Mouse (Mus musculus) C2C12 (cell line): ENCODE measurements around the gene Meis2. TPM values are rescaled to one million over a fixed set of nuclear protein-coding genes. Genes with fewer than 3 reads are reported as not detected.

Experiments
- H3K27me3 ChIP-seq: one replicate; pipeline ENCODE4 v1.6.1; 2011; ENCODE audit not compliant: control insufficient read depth, insufficient read depth, insufficient read length
- H3K36me3 ChIP-seq: one replicate; pipeline ENCODE4 v1.6.1; 2011; ENCODE audit not compliant: control insufficient read depth, insufficient read depth
- H3K4me3 ChIP-seq: one replicate; pipeline ENCODE4 v1.5.1; 2011; ENCODE audit warnings: mild to moderate bottlenecking, control low read depth; ENCODE audit not compliant: poor library complexity, insufficient read depth, severe bottlenecking
- H3K79me2 ChIP-seq: one replicate; pipeline ENCODE4 v1.6.1; 2011; ENCODE audit not compliant: control insufficient read depth, insufficient read depth
- H3K79me3 ChIP-seq: one replicate; pipeline ENCODE4 v1.6.1; 2011; ENCODE audit warnings: low read depth, control low read depth
- H3ac ChIP-seq: one replicate; pipeline ENCODE3; 2011; ENCODE audit warnings: low read depth; ENCODE audit not compliant: control insufficient read depth, insufficient read length
- CEBPB ChIP-seq: IDR thresholded peaks from one replicate; pipeline ENCODE4 v1.6.1; 2011; ENCODE audit warnings: low read depth, mild to moderate bottlenecking, control low read depth, moderate library complexity
- CTCF ChIP-seq: IDR thresholded peaks from one replicate; pipeline ENCODE4 v1.5.1; 2011; ENCODE audit not compliant: control insufficient read depth, insufficient read depth, insufficient read length
- FOSL1 ChIP-seq: IDR thresholded peaks from one replicate; pipeline ENCODE4 v1.8.0; 2011; ENCODE audit warnings: mild to moderate bottlenecking, low read length; ENCODE audit not compliant: poor library complexity, insufficient read depth, severe bottlenecking
- MAX ChIP-seq: IDR thresholded peaks from one replicate; pipeline ENCODE4 v1.6.1; 2011; ENCODE audit warnings: mild to moderate bottlenecking, control low read depth
- MYOD1 ChIP-seq: IDR thresholded peaks from one replicate; pipeline ENCODE4 v1.6.1; 2011; ENCODE audit warnings: low read depth; ENCODE audit not compliant: control insufficient read depth, insufficient read length
- MYOG ChIP-seq: IDR thresholded peaks from one replicate; pipeline ENCODE4 v1.6.1; 2011; ENCODE audit not compliant: control insufficient read depth, insufficient read length; ENCODE audit errors: extremely low read depth
- USF1 ChIP-seq: IDR thresholded peaks from one replicate; pipeline ENCODE4 v1.6.1; 2011; ENCODE audit warnings: low read depth, mild to moderate bottlenecking, control low read depth, moderate library complexity
- polyA plus RNA-seq: library from polyadenylated mRNA; unstranded; fragments of >200 nt; fragmentation: generic; extraction: Trizol; gene quantifications from one replicate; pipeline ENCODE4 v1.2.1, GENCODE M21; 2012; ENCODE audit warnings: missing spikeins

The Meis2 gene
- polyA plus RNA-seq, 1 experiment = 16.3 TPM

DNA sequence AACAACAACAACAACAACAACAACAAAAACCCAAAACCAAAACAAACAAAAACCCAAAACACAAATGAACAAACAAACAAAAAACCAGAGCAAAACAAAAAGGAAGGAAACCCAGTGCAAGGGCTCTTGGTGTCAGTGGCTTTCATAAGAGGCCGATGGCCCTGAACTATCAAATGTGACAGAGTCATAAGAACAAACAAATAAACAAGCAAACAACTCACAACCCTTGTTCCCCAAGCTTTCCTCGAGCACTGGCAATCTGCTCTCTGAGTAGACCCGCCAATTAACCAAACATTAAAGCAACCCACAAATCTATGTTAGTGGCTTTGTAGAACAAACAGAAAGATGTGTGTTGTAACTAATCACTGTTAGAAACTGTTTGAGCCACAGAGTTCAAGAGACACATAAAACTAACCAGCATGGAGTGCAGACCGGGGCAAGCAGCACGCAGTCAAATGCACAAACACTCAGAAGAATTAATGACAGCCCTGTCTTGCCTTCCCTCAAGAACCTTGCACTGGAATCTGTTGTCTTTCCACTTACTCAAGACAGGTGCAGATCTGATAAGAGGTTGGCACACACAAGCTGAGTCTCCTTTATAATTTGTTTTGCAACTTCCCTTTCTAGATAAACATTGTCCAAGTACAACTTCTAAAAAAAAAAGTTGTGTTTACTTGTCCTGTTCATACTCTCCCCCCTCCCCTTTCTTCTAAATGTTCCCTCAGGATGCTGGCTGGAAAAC is 177.1 kb downstream of the Meis2 start:
- H3K36me3 ChIP-seq = peaks cover 7% of the 10 kb centered on the region
- no peak overlapping the region for H3K4me3 ChIP-seq
- no peaks in the 10 kb centered on the region for H3K79me3 ChIP-seq
- TF ChIP-seq MYOD1 (no peak), FOSL1 (no peak), CTCF (no peak), MAX (no peak), CEBPB (no peak), MYOG (no peak), USF1 (no peak)
- no peaks in the 10 kb centered on the region for H3K79me2 ChIP-seq
- H3ac ChIP-seq = no peak overlapping the region
- H3K27me3 ChIP-seq = no peaks in the 10 kb centered on the region

DNA sequence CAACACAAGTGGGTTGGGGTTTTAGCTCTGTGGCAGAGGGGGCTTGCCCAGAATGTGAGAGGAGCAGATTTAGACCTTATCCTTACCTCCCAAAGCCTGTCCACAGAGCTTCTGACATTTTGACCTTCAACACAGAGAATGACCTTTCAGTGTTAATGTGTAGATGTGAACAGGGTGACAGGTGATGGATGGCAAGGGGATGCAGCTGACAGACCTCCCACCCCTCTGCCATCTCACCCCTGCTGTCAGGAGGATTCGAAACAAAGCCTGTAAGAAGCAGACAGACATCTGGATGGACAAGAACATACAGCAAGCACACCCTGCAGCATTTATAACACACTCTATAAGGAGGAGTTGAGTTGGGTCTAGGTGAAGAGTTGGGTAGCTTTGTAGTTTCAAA is 178.0 kb downstream of the Meis2 start:
- H3K27me3 ChIP-seq = no peaks in the 10 kb centered on the region
- H3K4me3 ChIP-seq = no peak overlapping the region
- no peaks in the 10 kb centered on the region for H3K79me2 ChIP-seq
- no peak overlapping the region for H3ac ChIP-seq
- no peaks in the 10 kb centered on the region for H3K79me3 ChIP-seq
- H3K36me3 ChIP-seq = peaks cover 10% of the 10 kb centered on the region
- no peak for TF ChIP-seq FOSL1
- TF ChIP-seq MYOD1 = no peak
- TF ChIP-seq CEBPB = no peak
- no peak for TF ChIP-seq CTCF
- TF ChIP-seq MYOG = no peak
- no peak for TF ChIP-seq USF1
- TF ChIP-seq MAX = no peak

- TF ChIP-seq MYOG (no peak), MAX (no peak), USF1 (no peak), CTCF (no peak), CEBPB (no peak), MYOD1 (no peak)
Observed at GRCm38 (mm10) chr2:115884184-115884583, 181.5 kb downstream of the Meis2 start.

GRCm38 (mm10) chr2:115883520-115883919 is 182.1 kb downstream of the Meis2 start:
- peaks cover 10% of the 10 kb centered on the region for H3K36me3 ChIP-seq
- no peak overlapping the region for H3ac ChIP-seq
- H3K79me3 ChIP-seq = no peaks in the 10 kb centered on the region
- no peaks in the 10 kb centered on the region for H3K27me3 ChIP-seq
- TF ChIP-seq CEBPB (no peak), MYOD1 (no peak), MAX (no peak), MYOG (no peak), USF1 (no peak)
- H3K4me3 ChIP-seq = no peak overlapping the region
- no peaks in the 10 kb centered on the region for H3K79me2 ChIP-seq

More at GRCm38 (mm10) chr2:115884184-115884583, 181.5 kb downstream of the Meis2 start:
- Histone ChIP-seq H3K27me3 (no peaks in the 10 kb centered on the region), H3K4me3 (no peak overlapping the region), H3ac (no peak overlapping the region), H3K79me3 (no peaks in the 10 kb centered on the region), H3K79me2 (no peaks in the 10 kb centered on the region), H3K36me3 (peaks cover 10% of the 10 kb centered on the region)

- Histone ChIP-seq H3K79me3 (no peaks in the 10 kb centered on the region), H3K4me3 (no peak overlapping the region), H3ac (no peak overlapping the region), H3K27me3 (no peaks in the 10 kb centered on the region), H3K36me3 (peaks cover 9% of the 10 kb centered on the region), H3K79me2 (no peaks in the 10 kb centered on the region)
- TF ChIP-seq FOSL1 (no peak), MYOD1 (no peak), USF1 (no peak), CEBPB (no peak)
Observed at GRCm38 (mm10) chr2:115875802-115876531, 189.7 kb downstream of the Meis2 start.

GRCm38 (mm10) chr2:115872851-115873250 is 192.8 kb downstream of the Meis2 start:
- Histone ChIP-seq H3K4me3 (no peak overlapping the region), H3K27me3 (no peaks in the 10 kb centered on the region), H3K36me3 (peaks cover 21% of the 10 kb centered on the region), H3K79me2 (no peaks in the 10 kb centered on the region), H3ac (no peak overlapping the region), H3K79me3 (no peaks in the 10 kb centered on the region)
- TF ChIP-seq FOSL1 (no peak), CEBPB (no peak), MYOG (no peak), MAX (no peak), CTCF (no peak), USF1 (no peak), MYOD1 (no peak)
